Mouse (Mus musculus): ENCODE results near the gene Mrpl23. TPM values are rescaled to one million over a fixed set of nuclear protein-coding genes. Genes with fewer than 3 reads are reported as not detected.
A peak's percentile ranks its signal among the peaks of the same experiment; 100 is the strongest.

Gene Mrpl23
- total RNA-seq, 2 experiments from 2014 or later: 12.2 to 29.0 TPM

DNA sequence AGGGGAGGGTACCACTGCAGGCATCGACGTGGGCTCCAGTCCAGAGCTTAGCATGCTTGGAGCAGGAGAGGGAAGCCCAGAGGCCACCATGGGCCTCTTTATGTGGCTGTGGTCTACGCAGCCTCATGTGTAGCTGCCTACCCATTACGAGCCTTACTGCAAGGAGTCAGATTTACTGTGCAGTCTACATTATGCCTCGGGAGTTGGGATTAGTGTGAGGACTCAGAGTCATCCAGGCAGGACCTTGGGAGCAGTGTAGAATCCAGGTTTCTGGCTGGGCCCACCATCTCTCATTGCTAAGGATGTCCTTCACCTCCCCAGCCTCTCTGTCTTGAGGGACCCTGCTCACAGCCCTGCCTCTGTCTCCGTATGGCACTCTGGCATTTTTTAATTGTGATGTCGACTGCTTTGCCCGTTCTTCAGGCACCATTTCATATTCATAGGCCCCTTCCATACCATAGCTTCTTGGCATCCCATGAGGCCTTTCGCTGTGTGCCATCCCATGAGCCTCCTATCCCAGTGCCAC is 42.4 kb downstream of the Mrpl23 start:
- no peak for DNase-seq

GRCm38 (mm10) chr7:142575491-142575890 is 43.0 kb downstream of the Mrpl23 start:
- DNase-seq: no peak

DNA sequence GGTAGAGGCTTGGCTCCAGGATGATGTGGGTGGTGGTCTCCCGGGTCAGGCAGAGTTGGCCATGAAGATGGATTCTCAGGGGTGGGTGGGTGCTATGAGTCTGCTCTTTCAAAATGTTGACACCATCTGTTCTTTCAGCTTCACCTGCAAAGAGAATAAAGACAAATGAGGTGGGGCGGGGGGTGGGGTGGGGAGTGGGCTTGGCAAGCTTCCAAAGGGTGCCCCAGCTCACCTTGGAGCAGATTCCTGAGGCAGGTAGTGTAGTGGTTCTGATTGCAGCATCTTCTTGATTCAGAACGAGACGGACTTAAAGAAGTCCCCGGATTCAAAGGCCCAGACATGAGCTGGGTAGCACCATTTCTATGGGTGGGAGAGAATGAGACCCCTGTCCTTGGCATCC is 43.5 kb downstream of the Mrpl23 start:
- no peak for DNase-seq

DNA sequence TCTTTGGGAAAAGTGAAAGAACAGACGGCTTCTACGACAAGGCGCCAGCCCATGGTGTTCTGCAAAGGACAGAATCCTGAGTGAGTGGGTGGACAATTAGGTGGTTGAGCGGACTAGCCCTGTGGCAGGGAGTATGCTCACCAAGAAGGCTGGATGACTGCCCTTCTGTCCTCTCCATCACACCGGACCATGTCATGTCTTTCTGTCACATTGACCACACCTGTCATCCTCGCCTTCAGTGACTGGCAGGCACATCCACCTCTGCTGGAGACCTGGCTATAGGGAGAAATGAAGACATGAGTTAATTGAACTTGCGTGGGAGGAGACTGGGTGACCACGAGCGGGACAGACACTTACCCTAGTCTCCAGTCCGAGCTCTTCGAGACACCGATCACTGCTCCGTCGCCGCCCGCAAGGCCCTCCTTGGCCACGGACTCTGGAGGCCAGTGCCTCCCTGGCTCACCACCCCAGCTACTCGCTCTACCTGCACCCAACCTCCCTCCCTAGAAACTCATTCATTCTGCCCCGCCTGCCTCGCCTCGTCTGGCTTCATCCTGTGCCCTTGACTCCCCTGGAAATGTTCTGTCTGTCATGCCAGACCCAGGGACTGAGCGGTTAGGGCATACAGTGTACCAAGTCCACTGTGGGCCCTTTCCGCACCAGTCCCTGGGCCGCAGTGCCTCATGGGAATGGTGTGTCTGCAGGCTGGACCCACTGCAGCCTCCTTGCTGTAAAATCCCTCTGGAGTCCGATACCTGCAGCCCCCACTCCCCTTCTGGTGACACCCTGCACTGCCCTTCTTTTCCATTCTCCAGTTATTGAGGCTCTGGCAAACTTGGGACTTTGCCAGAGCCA is 44.2 kb downstream of the Mrpl23 start:
- DNase-seq: no peak

DNA sequence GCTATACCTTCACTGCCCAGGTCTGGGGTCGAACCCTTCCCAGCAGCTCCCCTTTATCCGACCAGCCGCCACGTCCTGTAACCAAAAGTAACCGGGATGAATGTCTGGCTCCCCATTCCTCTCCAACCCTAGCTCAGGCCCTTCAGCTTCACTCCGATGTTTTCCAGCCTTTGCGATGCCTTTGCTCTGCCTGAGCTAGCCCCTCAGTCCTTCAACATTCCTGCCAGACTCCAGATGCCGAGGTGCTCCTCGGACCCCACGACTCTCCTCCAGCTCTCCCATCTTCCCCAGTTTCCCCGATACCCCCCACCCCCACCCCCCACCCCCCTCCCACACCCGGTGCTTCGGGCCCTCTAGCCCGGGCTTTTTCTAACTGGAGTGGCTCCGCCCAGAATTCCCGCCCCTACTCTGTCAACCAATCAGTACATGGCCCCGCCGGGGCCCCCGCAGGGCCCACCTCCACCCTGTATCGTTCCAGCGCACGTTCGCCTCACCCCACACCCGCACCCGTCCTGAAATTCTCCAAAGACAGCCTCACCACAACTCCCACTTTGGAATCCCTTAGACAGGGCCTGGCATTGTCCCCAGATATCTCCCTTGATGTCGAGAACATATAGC is 45.4 kb downstream of the Mrpl23 start:
- peak; percentile 14 to 15 for DNase-seq

GRCm38 (mm10) chr7:142579069-142579468 is 46.6 kb downstream of the Mrpl23 start:
- no peak for DNase-seq

GRCm38 (mm10) chr7:142580121-142580879 is 47.8 kb downstream of the Mrpl23 start:
- DNase-seq: peak; percentile 37 to 74

DNA sequence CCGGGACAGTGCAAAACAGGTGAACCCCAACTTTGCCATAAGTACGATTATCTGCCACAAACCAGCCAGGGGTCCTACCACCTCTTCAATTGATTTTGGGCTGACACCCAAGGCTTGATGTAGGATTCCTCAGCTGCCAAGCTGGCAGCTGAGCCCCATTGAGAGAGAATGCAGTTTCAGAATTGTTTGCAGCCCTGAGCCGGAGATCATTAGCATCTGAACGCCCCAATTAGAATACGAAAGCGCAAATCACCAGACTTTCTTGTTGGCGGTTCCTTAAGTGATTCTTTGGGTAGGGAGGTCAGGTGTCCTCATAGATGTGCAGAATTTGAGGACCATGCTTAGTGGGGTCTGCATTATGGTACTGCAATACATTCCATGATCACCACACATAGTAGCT is 48.7 kb downstream of the Mrpl23 start:
- DNase-seq: no peak

- DNase-seq: peak; percentile 15 to 58
Observed at GRCm38 (mm10) chr7:142581656-142582228, 49.3 kb downstream of the Mrpl23 start.

- DNase-seq: no peak
Observed at GRCm38 (mm10) chr7:142584882-142585281, 52.4 kb downstream of the Mrpl23 start.

- DNase-seq: no peak
Observed at GRCm38 (mm10) chr7:142585890-142586289, 53.4 kb downstream of the Mrpl23 start.

GRCm38 (mm10) chr7:142588282-142588941 is 55.9 kb downstream of the Mrpl23 start:
- no peak for DNase-seq

Small RNA genes lying within 50 kb of the gene (microRNA-seq; reads per million reads assigned to microRNA genes)
- gene Mir675: 0 to 0.38 reads per million in 2 experiments

Other genes starting within 250 kb of the Mrpl23 start
- not detected for gene Krtap5-1, start 235.6 kb upstream of the Mrpl23 start, total RNA-seq (2021)
- gene Krtap5-4, start 229.1 kb upstream of the Mrpl23 start, total RNA-seq (2021): not detected
- gene Ifitm10, start 158.9 kb upstream of the Mrpl23 start, total RNA-seq (2021): 1 to 10 TPM; 2.0 to 2.2 TPM
- 1 to 10 TPM; 2.1 to 2.2 TPM for gene Gm49369, start 150.0 kb upstream of the Mrpl23 start, total RNA-seq (2021)
- gene Ctsd, start 144.6 kb upstream of the Mrpl23 start, total RNA-seq (2021): 1,000 to 10,000 TPM in 1 of 2 experiments, 100 to 1,000 TPM in 1; 997 to 1,066 TPM
- not detected for gene Syt8, start 97.8 kb upstream of the Mrpl23 start, total RNA-seq (2021)
- gene Tnni2, start 90.9 kb upstream of the Mrpl23 start, total RNA-seq (2021): 1 to 10 TPM; 1.8 to 2.6 TPM
- 10 to 100 TPM; 24.7 to 33.1 TPM for gene Lsp1, start 71.9 kb upstream of the Mrpl23 start, total RNA-seq (2021)
- gene Tnnt3, start 33.9 kb upstream of the Mrpl23 start, total RNA-seq (2021): under 1 TPM in 1 of 2 experiments, not detected in 1; 0.67 TPM
- gene Igf2, start 134.1 kb downstream of the Mrpl23 start, total RNA-seq (2021): 10 to 100 TPM; 47.4 to 56.7 TPM
- not detected for gene Gm49394, start 137.3 kb downstream of the Mrpl23 start, total RNA-seq (2021)
- not detected for gene Ins2, start 210.7 kb downstream of the Mrpl23 start, total RNA-seq (2021)

All from heart, adult 18-20 months (tissue).